Mouse (Mus musculus) adrenal gland, adult 18-20 months (tissue): ENCODE measurements at regions not wholly inside any gene's neighbourhood (a gene's known extent, or its start where the extent isn't known, plus 50 kb on each side); places are given as distances from the start of the nearest gene placed in this dataset.
"Not testable (repeated sequence)": the region's sequence is repeated elsewhere in the genome, so short reads cannot be mapped to it uniquely, and the experiment has no call there.

Source experiments
- DNase-seq, 2 experiments: peaks; one replicate each; pipeline ENCODE4 v3.0.0; 2021 to 2022; ENCODE audit warnings: low spot score in 2 of 2

GRCm38 (mm10) chr13:45130516-45131249, 52.2 kb downstream of the Gm9817 start:
- no peak for DNase-seq

GRCm38 (mm10) chr13:45140616-45141015, 62.1 kb downstream of the Gm9817 start:
- no peak for DNase-seq

GRCm38 (mm10) chr13:45145129-45145528, 66.6 kb downstream of the Gm9817 start:
- no peak for DNase-seq

- DNase-seq = no peak
These were observed 77.7 kb downstream of the Gm9817 start for GRCm38 (mm10) chr13:45156223-45156622.

GRCm38 (mm10) chr13:45156982-45157381, 78.5 kb downstream of the Gm9817 start:
- DNase-seq = no peak

GRCm38 (mm10) chr13:45160281-45160680, 81.8 kb downstream of the Gm9817 start:
- DNase-seq = no peak

GRCm38 (mm10) chr13:45164001-45164778, 85.7 kb downstream of the Gm9817 start:
- DNase-seq = no peak

- no peak for DNase-seq
These were observed 86.7 kb downstream of the Gm9817 start for GRCm38 (mm10) chr13:45165159-45165558.

GRCm38 (mm10) chr13:45169716-45170115, 91.2 kb downstream of the Gm9817 start:
- no peak for DNase-seq

GRCm38 (mm10) chr13:45173139-45173538, 94.6 kb downstream of the Gm9817 start:
- no peak for DNase-seq

GRCm38 (mm10) chr13:45175711-45176205, 97.3 kb downstream of the Gm9817 start:
- not testable (repeated sequence) for DNase-seq

- no peak for DNase-seq
These were observed 103.2 kb downstream of the Gm9817 start for GRCm38 (mm10) chr13:45181529-45182230.

- no peak for DNase-seq
These were observed 110.9 kb downstream of the Gm9817 start for GRCm38 (mm10) chr13:45189389-45189788.

GRCm38 (mm10) chr13:45190151-45190550, 111.7 kb downstream of the Gm9817 start:
- DNase-seq = no peak

- no peak for DNase-seq
These were observed 113.6 kb downstream of the Gm9817 start for GRCm38 (mm10) chr13:45192079-45192478.

- DNase-seq = no peak
These were observed 117.1 kb downstream of the Gm9817 start for GRCm38 (mm10) chr13:45195562-45195961.

GRCm38 (mm10) chr13:45196363-45196762, 117.9 kb downstream of the Gm9817 start:
- DNase-seq = no peak

GRCm38 (mm10) chr13:45200511-45201120, 122.1 kb downstream of the Gm9817 start:
- no peak for DNase-seq

GRCm38 (mm10) chr13:45204856-45205255, 126.4 kb downstream of the Gm9817 start:
- peak; percentile 40 to 42 for DNase-seq

GRCm38 (mm10) chr13:45208540-45209197, 130.2 kb downstream of the Gm9817 start:
- no peak for DNase-seq

GRCm38 (mm10) chr13:45211241-45211640, 132.7 kb downstream of the Gm9817 start:
- DNase-seq = no peak
